Mouse (Mus musculus) gastrocnemius, postnatal 4 days (tissue): ENCODE measurements around the gene Cyp11a1. TPM values are rescaled to one million over a fixed set of nuclear protein-coding genes. Genes with fewer than 3 reads are reported as not detected.

Experiments
- DNase-seq, 2 experiments: peaks; one replicate each; pipeline ENCODE4 v3.0.0; 2021 to 2022; ENCODE audit warnings: low spot score in 2 of 2, mixed read lengths in 2 of 2
- long read RNA-seq, 2 experiments: library from polyadenylated mRNA; stranded (forward); transcript quantifications; one replicate each; pipeline ENCODE4 v2.0.0; 2021
- total RNA-seq, 2 experiments: library from RNA; stranded (reverse); gene quantifications; 2 replicates each; pipeline ENCODE4 v1.2.3; 2021

Gene Cyp11a1
- total RNA-seq, result 1 to 10 TPM; 5.4 TPM
- long read RNA-seq, experiment 1, transcript Cyp11a1-201 (9 exons, 2,120 nt), result major isoform, 12 of 21 reads
- long read RNA-seq, experiment 1, partial matches to known transcripts, result 7 of 21 reads
- long read RNA-seq, experiment 1, other reads (novel, unspliced or antisense), result 2 of 21 reads
- long read RNA-seq, experiment 2, transcript Cyp11a1-201 (9 exons, 2,120 nt), result major isoform, 8 of 18 reads
- long read RNA-seq, experiment 2, partial matches to known transcripts, result 7 of 18 reads
- long read RNA-seq, experiment 2, other reads (novel, unspliced or antisense), result 3 of 18 reads

DNA sequence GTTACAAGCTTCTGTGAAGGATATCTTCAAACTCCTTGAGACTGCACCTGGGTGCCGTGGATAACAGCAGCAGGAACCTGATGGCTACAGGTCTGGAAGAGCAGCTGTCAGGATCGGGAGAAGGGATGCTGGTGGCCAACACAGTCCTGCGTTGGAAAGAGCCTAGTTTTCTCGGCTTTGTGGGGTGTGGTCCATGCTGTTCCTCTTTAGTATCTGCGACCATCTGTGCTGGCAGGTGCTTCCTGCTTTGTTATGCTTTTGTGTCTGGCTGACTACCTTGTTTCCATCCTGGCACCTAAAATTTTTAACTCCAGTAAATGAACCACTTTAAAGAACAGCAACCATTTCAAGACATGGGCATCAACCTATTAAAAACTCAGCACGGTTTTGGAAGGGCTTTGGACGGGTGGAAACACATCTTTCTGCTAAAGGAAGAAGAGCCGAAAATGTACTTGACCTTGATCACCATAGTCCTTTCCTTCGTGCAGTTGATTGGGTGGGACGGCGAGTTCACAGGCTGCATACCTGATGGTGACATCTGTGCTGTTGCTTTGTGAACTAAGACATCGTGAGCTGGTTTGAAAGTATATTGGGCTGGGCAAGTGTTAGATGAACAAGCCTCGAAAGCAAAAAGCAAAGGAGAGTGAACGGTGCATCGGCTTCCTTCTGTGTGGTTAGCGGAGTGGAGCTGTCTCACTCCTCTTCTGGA is at the start of gene Cyp11a1:
Cyp11a1 (plus strand) TSS at position 659 of the 709 bp plus-strand sequence.
- DNase-seq, result no peak

DNA sequence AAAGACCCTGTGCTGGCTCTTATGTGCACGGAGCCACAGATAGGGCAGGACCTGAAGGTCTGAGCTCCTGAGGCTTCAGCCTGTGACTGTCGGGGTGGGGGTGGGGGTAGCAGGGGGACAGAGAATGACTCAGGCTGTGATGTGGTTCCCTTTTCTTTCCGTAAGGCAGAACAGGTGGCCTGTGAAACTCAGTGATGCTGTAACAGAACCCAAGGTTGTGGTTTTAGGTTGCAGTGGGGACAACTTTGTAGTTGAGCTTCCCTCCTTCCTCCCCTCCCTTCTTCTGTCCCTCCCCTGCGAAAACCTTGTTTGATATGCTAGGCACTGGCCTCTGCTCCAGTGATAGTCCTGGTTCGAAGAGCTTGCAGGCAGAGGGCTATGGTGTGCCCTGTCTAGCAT is 49.4 kb upstream of the Cyp11a1 start:
- DNase-seq, result no peak

DNA sequence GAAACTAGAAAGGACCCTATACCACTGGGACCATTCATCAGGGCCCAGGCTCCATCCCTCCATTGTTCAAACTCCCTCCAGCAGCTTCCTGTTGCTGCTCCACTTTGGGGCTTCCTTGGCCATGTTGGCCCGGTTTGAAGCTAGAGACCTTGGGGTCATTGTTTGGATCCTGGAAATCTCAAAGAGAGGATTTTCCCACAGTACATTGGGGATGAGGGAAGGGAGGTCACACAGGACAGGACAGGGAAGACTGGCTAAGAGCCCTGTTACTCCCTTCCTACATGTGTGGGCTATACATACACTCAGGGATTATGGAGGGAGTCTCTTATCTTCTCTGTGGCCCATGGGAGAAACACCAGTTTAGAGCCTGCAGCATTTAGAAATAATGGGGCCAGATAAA is 47.6 kb upstream of the Cyp11a1 start:
- no peak for DNase-seq

DNA sequence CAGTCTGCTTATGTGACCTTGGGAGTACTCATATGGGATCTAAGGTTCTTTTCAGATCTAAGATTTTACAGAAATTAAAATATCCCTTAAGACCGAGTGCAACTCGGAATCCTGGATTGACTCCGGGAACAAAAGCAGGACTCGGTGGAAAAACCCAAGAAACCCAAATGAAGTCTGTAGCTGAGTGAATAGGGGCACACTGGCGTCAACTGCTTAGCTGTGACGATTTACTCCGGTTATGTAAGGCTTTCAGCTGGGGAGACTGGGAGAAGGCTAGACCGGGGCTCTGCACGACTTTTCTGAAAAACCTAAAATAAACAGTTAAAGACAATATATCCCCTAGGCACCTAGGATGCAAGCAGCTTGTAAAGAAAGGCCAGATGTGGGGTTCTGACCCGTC is 46.8 kb upstream of the Cyp11a1 start:
- no peak for DNase-seq

DNA sequence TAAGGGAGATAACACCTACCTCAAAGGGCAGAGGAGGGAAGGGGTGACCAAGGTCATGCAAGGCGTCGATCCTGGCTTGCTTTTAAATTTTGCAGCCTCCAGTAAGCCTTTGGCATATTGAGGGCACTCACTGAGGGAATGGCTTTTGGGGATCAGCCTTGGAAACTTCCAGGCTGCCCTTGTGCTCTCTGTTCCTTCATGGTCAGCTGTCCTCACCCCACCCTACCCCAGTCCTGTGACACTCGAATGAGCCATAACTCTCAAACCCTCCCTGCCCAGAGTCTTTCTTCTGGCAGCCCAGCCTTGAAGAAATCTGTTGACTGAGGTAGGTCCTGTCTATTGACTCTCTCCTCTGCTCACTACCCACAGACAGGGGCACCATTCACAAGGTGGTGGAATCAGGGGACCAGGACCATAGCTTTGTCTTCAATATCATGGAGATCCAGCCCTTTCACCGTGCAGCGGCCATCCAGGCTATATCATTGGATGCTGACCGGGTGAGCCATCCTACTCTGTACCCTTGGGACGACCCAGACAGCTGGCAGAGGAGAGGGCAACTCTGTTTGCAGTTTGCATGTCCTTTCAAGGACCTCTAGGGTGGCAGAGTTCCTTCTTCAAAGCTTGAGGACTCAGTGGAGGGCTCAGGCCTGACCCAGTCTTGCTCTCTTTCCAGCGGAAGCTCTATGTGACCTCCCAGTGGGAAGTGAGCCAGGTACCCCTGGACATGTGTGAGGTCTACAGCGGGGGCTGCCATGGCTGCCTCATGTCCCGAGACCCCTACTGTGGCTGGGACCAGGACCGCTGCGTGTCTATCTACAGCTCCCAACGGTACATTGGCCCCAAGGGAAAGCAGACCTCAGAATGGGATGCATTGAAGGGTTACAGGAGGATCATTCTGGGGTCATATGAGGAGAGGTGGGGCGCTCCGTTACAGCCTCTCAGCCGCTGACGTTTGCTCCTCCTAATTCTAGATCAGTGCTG is 46.0 kb upstream of the Cyp11a1 start:
- DNase-seq, result no peak

DNA sequence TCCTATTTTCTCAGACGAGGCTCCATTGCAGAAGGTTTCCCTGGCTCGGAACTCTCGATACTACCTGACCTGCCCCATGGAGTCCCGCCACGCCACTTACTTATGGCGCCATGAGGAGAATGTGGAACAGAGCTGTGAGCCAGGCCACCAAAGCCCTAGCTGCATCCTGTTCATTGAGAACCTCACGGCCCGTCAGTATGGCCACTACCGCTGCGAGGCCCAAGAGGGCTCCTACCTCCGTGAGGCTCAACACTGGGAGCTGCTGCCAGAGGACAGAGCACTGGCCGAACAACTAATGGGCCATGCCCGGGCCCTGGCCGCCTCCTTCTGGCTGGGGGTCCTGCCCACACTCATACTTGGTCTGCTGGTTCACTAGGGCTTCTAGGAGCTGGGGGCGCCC is 45.0 kb upstream of the Cyp11a1 start:
- no peak for DNase-seq

DNA sequence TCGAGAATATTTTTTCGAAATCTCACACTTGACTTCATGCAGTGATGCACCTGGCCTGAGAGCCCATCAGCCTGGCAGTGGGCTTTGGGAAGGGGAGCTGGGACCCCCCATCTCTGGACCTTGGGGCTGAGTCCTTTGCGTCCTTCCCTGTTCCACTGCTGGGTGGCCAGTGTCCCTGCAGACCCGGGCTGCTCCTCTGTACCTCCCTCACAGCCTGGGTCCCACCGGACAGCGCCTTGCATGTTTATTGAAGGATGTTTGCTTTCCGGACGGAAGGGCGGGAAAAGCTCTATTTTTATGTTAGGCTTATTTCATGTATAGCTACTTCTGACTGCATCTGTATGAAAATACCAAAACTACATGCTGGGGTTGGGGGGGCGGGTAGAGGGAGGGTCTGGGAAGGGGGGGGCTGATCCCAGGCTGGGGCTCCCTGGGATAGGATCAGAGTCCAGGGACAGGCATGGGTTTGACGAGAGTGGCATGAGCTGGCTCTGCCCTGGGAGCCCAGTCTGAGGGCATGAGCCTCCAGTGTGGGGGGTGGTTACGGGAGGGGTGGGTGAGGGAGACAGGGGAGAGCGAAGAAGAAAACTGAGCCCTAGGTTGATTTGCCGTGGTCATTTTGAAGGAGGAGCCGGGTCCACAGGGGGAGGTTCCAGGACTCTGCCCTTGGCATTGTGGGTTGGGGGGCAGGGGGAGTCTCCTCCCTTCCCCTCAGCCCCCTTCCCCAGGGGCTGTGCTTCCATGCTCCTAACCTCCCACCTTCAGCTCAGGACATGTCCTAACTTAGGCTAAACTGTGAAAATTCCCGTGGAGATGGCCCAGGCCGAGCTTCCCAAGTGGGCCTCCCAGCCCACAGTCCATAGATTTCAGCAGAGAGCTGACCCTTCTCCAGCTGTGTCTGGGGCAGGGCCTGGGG is 44.1 kb upstream of the Cyp11a1 start:
- DNase-seq, result no peak

DNA sequence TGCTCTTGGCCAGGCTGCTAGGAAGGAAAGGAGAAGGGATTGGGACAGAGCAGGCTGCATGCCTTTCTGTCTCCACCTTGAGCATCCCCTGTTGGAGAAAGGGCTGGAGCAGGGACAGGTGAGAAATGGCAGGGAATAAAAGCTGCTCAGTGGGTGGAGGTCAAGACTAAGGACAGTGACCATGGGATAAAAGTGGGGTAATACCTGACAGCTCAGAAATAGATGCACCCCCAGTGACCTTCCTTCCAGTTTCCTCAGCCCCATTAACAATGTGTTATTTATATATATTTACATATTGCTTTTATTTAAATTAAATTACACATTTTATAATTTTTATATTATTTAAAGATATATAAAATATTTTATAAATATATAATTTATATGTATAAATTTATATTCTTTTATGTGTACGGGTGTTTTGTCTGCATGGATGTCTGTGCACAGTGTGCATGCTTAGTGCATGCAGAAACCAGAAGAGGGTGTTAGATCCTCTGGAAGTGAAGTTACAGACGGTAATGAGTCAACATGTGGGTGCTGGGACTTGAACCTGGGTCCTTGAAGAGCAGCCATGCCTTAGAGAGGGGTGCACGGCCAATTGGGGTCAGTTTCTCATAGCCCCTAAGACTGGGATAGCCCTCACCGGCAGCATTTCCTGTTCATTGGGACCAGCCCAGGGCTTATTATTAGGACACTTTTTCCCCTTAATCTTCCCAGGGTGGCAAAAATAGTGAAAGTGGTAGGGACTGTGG is 42.8 kb upstream of the Cyp11a1 start:
- DNase-seq, result no peak

DNA sequence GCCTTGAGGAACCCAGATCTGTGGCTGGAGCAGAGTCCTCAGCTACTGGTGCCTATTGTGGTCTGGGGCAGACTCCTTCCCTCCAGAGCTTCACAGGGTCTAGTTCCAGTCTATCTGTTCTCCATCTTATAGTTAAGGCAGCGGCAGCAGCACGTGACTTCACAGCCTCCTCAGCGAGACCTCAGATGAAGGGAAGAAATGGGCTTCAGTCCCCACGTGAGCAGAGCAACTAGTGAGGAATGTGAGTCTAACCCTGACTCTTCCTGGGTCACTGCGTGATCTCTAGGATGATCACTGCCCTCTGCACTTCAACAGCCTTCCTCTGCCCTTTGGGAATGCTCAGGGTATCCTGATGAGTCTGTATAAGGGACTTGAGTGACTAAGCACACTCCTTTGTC is 42.2 kb upstream of the Cyp11a1 start:
- no peak for DNase-seq

DNA sequence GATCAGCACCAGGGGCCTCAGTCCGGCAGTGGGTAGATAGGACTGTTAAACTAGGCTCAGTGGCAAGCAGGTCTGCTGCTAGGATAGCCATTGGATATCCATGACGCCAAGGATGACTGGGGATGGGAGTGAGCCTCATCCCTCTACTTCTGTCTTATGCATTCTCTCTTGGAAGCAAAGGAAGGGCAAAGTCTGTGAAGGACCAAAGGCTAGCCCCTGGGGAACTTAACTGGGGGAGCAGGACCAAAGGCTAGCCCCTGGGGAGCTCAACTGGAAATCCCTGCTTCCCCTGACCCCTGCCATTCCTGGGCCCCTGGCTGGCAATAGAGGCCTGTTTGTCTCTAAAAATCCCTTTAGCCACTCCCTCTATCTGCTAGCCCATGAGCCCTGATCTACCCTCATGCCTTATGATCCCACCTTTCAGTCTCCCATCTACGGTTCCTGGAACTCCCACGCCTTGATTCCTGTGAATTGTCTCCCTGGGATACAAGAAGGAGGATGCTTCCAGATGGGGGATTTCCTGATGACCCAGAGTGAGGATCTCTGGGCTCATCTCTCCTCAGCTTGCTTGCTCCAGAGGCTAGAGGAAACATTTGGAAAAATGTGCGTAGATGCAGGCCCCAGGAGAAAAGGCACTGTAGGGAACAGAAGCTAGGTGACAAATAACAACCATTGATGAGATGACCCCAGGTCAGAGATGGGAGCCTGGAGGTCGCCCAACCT is 41.5 kb upstream of the Cyp11a1 start:
- no peak for DNase-seq

DNA sequence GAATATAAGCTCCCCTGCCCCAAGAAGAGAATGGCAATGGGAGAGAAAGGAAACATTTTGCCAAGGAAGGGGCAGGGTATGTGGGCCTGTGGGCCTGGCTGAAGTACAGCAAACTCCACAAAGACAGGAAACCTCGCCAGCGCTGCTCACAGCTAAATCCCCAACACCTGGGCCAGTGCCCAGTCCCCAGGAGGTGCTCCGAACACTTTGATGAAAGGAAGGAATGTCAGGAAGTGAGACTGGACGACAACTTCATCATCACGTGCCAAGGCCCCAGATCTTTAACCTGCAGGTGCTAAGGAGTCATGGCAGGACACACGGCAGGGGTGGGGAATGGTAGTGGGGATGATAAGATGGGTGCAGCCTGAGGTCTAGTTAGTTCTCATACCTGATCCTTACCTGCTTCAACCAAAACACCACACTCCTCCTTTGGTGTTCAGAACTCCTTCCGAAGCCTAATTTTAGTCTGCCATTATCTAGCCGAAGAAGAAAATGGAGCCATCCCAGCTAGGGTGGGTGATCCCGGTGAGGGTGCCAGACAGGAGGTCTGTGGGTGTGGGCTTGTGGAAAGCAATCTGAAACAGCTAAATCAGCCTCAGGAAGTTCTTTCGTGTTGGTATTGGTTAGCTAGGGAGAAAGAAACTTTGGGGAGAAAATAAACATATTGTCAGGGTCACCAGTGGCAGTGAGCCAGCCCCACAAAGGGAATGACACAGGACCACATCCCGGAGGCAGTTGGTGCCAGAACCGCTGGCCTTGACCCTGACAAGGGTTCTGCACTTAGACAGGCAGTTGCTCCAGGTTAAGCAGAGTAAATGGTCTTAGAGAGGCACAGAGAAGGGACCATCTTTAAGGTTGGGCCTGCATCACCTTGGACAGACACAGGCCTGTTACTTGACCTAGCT is 40.7 kb upstream of the Cyp11a1 start:
- DNase-seq, result no peak

DNA sequence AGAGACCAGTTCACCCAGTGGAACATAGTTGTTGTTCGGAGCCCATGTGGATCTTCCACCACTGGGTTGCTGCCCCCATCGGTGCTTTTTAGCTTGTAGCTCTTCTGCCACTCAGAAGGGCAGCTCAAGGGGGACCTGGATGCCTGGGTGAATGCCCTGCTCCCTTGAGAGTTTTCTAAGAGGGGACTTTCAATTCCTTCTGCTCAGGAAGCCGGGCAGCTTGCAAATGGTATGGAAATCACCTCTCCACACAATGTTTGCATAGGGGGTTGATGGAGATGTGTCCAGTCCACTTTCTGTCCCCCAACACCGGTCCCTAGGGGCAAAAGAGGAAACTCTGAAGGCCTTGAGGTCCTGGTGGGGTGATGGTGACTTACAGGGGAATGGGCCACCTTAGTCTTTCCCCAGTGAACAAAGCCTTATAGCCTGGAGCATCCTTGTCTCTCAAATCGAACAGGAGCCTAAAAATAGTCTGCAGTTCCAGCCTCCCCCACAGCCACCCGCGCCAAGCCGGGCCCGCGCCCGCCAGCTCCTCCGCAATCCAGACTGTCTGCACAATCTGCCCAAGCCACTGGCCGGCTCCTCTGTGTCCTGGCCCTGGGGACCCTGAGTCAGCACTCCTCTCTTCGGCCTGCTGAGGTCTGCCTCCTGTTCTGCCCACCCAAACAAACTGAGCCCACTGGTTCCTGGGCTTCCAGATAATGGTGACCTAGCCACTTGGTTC is 38.8 kb upstream of the Cyp11a1 start:
- no peak for DNase-seq

DNA sequence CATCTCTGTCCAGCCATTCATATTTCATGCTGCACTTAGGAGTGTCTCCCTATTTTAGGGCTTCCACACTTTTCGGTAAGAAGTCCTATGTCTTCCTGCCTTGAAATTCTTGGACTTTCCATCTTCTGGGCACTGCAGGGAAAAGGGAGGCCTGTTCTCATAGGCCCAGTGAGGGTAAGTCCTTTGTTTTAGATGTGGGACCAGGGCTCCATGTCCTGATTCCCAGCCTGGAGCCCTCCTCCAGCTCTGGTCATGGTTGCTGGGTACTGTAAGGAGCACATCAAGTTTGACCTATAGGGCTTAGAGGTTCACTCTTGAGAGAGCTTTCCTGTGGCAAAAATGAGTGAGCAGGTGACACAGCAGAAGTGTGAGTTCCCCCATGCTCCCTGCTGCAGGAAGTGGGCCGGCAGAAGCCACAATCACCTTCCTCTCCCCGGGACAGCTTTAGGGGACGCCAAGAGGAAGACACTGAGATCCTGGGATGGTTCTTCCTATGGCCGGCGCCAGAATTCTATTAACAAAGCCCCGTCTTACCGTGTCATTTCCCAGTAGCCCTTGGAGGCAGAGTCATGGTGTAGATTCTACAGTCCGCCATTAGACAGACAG is 37.9 kb upstream of the Cyp11a1 start:
- DNase-seq, result no peak

DNA sequence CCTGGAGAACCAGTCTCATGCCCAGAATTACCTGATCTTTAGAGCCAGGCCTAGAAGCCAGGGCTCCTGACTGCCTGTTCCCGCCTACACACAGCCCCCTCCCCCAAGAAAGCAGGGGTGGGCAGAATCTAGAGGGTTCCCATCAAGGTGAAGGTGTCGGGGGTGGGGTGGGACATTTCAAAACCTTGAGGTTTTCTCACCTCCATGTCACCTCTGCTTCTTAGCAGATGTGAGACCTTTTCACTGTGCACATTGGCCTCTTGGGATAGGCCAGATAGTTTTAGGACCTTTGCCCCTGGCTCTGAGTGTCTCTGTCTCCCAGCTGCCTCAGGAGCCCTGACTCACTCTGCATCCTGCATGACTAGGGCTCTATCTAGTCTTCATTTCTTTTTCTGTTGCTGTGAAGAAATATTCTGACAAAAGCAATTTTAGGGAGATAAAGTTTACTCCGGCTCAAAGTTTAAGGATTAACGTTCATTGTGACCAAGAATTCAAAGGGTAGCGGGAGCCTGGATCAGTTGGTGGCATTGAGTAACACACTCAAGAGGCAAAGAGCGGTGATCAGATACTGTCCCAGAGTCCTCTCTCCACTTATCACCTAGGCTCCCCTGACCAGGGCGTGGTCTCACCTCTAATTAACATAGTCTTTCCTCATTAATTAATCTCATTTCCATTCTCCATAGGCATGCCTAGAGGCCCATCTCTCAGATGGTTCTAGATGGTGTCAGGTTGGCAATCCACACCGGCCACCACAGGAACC is 37.2 kb upstream of the Cyp11a1 start:
- no peak for DNase-seq

DNA sequence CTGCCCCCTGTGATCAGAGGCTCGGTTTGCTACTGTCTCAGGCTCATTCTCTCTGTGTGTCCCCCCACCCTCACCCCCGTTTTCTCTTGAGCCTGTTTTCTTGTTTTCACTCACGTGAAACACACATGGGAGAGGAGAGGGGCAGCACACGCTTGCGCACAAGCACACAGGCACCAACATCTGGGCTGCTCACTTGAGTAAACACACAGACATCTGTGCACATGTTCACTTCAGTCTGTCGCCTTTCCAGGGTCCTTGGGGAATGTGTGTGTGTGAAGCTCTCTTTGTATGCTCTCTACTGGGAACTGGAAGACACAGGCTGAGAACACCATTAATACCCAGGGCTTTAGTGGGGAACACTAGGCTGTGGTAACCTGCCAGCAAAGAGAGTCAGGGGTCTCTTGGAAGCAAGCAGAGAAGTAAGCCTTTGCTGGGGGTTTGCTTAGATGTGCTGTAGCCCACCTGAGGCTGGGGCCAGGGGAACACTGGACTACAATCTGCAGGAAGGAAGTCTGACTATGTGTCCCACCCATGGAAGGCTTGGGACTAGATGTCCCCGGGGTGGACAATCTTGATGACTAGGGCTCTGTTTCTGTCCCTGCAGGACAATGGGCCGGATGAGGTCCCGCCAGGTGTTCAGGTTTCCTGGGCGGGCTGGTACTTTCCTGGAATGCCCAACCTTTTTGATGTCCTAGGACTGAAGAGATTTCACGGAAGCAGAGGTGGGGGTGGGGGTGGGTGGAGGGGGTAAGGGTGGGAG is 36.3 kb upstream of the Cyp11a1 start:
- DNase-seq, result no peak

DNA sequence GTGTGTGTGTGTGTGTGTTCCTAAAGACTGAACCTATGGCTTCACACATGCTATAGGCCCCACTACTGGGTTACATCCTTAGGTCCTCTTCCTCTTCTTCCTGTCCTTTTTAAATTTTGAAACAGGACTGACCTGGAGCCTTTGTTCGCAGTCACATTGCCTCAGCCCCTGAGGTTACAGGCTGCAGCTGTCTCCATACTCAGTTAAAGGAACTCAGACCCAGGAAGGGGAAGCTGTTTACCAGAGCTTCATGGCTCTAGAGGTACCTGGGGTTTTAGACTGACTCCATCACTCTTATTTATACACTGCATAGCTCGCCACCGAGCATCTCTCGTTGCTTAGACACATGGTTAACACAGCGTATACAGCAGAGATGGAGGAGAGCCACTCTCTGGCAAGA is 34.8 kb upstream of the Cyp11a1 start:
- no peak for DNase-seq
